Mouse (Mus musculus) liver, adult (tissue): ENCODE results near the gene Pla2g1b.

Source experiments
- GATA4 ChIP-seq: IDR thresholded peaks from 2 replicates; pipeline ENCODE4 v1.6.1; 2014; ENCODE audit warnings: mild to moderate bottlenecking, low read length; ENCODE audit not compliant: insufficient replicate concordance

Gene Pla2g1b

DNA sequence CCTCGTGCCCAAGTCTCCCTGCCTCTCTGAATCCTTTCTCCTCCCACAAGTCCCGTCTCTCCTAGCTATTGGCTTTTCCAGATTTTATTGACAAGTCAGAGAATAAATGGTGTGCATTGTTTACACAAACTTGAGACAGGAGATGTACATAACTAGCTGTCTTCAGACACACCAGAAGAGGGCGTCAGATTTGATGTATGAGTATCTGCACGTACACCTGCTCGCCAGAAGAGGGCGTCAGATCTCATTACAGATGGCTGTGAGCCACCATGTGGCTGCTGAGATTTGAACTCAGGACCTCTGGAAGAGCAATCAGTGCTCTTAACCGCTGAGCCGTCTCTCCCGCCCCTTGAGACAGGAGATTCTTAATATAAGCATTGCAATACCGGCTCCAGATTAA is 7.1 kb downstream of the Pla2g1b start:
- TF ChIP-seq GATA4: no peak

DNA sequence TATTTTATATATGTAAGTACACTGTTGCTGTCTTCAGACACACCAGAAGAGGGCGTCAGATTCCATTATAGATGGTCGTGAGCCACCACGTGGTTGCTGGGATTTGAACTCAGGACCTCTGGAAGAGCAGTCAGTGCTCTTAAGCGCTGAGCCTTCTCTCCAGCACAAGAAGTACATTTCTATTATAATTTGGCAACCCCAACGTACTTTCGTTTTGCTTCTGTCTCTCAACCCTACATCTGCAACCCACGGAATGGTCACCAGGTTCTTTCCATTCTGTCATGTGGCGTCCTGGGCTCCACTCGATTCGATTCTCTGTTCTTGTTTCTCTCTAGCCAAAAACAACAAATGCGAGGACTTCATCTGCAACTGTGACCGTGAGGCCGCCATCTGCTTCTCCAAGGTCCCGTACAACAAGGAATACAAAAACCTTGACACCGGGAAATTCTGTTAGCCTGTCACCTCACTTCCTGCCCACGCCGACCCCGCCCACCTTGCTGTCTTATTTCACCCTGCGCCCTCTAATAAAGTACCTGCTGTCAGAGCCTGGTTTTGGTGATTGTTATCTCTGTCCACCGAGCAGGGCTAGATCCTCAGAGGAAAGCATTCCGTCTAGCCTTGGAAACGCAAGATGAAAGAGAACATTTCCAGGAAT is 8.2 kb downstream of the Pla2g1b start:
- TF ChIP-seq GATA4: no peak

DNA sequence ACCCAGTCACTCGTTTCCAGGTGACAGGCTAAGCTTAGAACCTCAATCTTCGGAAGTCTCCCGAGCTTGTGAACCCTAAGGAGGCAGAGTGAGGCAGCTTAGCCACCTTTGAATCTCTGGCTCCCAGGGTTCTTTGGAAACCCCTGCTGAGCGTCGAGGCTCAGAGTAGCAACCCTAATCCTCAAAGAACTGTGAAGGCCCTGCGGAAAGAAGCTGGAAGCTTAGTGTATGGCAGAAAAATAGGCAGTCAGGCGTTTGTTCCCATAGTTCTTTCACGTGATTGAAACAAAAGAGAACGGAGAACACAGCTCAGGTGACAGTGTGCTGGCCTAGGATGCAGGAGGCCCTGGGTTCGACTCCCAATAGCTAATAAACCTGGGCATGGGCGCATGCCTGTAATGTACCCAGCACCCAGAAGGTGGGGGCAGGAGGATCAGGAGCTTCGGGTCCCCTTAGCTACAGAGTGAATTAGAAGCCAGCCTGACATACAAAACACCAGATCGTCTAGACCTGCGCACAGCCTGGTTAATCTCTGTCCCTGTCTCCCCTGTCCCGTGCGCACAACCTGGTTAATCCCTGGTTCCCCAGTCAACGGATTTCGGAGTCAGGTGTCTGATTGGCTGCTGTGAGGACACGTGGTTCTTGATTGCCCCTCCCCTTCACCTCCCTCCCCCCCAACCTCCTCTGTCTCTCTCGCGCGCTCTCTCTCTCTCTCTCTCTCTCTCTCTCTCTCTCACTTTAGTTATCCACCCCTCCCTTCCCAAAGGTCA is 9.5 kb downstream of the Pla2g1b start:
- TF ChIP-seq GATA4: no peak

DNA sequence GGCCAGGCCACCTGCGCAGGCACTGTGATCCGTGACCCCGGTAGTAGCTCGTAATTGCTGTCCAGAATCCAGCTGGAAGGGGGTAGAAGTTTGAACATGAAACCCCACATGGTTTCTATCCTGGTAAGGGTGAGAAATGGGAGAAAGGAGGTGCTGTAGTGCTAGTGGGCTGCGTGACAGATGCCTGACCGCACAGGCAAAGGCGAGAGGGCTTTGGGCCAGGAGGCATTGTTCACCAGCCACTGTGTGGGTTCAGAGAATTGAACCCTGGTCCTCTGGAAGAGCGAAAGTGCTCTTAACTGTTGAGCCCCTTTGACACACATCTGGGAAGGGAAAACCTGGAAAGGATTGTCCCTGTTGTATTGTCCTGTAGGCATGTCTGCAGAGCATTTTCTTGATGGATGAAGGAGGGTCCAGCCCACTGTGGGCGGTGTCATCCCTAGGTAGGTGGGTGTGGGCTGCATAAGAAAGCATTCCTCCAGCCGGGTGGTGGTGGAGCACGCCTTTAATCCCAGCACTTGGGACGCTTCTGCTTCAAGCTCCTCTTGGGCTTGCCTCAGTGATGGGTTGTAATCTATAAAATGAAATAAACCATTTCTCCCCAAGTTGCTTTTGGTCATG is 10.2 kb downstream of the Pla2g1b start:
- no peak for TF ChIP-seq GATA4

DNA sequence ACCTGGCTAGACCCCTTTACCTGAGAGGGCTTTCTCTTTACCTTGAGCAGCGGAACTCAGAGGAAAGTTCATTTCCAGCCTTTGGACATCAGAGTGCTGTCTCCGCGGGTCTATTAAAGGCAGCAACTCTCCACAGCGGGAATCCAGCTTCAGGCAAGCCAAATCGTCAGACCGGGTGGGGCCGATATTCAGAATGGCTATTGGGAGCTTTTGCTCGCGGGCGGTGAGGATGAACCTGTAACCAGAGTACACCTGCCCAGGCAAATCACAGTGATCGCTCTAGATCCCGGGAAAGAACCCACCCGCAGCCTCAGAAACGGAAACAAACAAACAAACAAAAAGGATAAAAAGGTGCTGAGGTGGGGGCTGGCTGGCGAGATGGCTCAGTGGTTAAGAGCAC is 13.5 kb downstream of the Pla2g1b start:
- TF ChIP-seq GATA4: no peak

DNA sequence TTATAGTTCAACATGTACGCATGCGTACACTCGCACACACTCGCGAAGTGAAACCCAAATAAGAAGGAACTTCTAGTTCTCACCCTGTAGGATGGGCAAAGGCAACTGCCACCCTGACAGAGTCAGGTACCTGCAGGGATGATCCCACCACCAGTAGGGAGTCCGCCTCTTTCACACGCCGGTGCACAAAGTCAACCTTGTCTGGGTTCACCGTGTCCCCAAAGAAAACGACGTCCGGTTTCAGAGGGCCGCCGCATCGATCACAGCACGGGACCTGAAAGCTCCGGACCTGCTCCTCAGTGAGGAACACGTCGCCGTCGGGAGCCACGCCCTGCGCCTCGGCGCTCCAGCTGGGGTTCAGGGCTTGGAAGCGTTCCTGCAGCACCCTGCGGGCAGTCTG is 14.0 kb downstream of the Pla2g1b start:
- TF ChIP-seq GATA4: no peak

DNA sequence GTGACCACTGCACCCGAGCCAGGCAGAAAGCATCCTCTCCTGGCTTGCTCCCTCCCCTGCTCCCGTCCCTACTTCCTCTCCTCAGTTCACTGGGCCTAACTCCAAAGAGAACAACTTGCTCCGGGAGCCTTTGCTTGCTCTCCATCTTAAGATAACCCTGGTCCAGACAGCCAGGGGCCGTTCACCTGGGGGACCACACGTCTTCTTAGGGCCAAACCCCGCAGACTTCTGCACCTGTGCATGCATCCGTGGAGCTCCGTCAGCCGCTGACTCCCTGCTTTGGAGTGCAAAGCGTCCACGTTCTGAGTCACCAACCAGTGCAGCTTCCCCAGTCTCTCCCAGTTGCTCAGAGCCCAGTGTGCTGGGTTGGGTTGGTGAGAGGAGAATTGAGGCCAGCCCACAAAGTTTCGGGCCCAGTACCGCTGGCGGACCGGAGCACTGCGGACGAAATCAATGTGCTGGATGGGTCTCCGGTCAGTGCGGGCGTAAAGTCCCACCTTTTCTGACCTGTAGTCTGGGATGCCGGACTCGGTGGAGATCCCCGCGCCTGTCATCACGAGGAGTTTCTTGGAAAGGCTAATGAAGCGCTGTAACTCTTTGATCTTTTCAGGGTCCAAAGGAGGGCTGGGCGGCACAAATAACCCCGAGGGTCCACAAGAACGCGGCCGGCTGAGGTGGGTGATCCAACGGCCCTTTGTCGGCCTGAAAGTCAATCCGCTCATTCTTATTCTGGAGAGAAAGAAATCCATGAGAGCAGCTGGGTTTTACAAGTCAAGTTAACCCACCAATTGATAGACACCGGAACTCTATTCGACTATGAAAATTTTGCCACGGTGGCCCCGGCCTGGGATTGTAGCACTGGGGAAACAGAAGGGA is 16.6 kb downstream of the Pla2g1b start:
- no peak for TF ChIP-seq GATA4

DNA sequence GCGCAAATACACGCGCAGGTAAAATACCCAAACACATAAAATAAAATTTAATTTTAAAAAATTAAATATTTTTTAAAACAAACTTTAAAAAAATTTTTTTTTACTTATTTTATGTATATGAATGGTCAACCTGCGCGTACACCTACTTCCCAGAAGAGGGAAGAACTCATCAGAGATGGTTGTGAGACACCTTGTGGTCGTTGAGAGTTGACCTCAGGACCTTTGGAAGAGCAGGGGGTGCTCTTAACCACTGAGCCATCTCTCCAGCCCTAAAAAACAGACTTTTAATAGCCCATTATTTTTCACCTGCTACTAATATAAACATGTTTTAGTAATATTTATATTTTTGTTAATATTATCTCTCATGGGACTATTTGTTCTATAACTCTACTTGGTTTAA is 17.3 kb downstream of the Pla2g1b start:
- TF ChIP-seq GATA4: no peak

DNA sequence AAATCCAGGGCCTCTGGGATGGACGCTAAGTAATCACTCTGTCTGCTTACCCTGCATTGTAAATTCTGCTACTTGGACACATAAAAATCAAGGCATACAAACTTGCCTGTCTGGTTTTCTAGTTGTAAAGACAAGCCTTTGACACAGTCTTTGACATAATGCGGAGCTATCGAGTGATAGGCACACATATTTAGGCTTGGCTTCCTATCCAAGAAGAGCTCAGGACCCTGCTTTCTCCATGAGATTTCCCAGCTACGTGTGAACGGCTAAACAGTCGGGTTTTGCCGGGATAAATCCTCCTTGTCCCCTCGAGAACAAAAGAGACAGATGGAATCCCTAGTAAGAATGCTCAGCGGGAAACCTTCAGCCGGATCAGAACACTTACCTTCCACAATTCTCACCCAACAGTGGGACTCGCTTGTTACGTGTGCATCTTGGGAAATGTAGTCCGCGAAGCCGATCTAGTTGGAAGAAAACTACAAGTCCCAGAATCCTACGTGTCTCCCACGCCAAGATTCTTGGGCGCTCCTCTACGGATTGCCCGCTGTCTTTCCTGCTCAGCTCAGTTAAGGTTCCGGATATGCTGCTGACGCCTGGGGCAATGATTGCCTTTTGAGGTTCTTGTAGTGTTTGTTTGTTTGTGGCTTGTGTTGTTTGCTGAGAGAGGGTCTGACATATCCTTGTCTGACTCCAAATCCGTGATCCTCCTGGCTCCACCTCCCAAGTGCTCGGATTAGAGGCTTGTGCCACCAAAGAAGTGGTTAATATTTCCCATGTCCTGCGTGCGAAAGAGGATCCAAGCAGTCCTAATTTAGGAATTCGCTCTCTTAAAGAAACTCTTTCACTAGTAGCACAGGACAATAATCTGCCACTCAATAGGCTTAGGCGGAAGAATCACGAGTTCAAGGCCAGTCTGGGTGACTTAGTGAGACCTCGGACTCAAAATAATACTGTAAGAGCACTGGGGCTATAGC is 18.2 kb downstream of the Pla2g1b start, which contains the start of gene Sirt4:
TSS of gene Sirt4 (minus strand) at position 779 of the 974 bp plus-strand sequence.
- TF ChIP-seq GATA4: peak; percentile 35; the same call in 1 of the 2 replicates

DNA sequence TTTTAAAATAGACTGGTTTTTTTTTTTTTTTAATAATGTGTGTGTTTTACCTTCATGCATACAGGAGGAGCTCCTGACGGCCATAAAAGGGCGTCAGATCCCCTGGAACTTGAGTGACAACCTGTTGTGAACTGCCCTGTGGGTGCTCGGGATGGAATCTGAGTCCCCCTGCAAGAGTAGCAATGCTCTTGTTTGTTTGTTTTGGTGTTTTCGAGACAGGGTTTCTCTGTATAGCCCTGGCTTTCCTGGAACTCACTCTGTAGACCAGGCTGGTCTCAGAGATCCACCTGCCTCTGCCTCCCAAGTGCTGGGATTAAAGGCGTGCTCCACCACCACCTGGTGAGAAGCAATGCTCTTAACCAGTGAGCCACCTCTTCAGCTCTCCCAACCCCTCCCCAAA is 18.9 kb downstream of the Pla2g1b start:
- TF ChIP-seq GATA4: no peak

DNA sequence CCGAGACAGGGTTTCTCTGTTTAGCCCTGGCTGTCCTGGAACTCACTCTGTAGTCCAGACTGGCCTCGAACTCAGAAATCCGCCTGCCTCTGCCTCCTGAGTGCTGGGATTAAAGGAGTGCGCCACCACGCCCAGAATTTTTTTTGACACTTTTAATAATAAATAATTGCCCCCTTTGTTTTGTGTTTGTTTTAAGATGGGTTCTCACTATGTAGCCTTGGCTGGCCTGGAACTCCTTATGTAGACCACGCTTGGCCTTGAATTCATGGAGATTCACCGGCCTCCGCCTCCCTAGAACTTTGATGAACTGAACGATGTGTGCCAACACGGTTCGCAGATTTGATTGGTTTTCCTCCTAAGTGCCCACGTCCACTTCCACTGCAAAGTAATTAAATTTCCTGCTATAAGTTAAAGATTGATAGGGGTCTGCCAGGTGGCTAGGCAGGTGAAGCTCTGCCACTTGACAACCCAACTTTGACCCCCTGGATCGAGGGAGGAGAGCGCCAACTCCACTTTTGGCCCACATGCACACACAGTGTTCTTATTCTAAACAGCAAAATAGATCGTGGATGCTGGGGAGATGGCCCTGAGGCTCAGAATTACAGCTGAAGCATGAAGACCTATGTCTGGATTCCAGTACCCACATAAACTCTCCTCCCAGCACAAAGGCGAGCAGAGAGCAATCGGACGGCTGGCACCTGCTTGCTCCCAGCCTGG is 19.6 kb downstream of the Pla2g1b start:
- no peak for TF ChIP-seq GATA4

DNA sequence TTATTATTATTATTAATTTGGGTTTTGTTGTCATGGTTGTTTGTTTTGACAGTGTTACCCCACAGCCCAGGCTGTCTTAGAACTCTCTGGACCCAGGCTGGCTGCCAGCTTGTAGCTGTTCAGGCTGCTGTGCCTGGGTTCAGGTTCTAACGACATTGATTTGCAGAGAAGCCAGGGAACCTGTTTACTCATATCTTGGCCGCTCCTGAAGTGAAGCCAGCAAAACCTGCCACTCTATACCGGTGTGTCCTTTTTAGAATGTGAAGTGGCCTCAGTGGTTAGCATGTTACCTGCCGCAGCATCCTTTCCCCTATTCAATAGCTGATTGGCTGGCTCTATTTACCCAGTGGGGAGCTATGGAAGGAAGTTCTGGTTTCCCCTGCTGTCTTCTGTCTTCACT is 20.7 kb downstream of the Pla2g1b start:
- no peak for TF ChIP-seq GATA4

DNA sequence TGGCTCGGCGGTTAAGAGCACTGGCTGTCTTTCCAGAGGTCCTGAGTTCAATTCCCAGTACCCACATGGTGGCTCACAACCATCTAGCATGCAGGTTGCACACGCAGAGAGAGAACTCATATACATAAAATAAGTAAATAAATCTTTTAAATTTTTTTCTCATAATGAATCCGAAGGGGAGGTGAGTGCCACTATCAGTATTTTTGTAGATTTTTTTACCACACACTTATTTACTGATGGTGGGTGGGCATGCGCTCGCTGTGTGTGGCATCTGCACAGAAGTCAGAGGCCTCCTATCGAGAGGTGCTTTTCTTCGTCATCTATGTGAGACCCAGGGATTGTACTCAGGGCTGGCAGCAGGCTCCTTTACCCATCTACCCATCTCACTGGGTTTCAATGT is 21.3 kb downstream of the Pla2g1b start:
- no peak for TF ChIP-seq GATA4
